Mouse (Mus musculus): ENCODE measurements at regions not wholly inside any gene's neighbourhood (a gene's known extent, or its start where the extent isn't known, plus 50 kb on each side); places are given as distances from the start of the nearest gene placed in this dataset.
A peak's percentile ranks its signal among the peaks of the same experiment; 100 is the strongest.

GRCm38 (mm10) chr12:57809961-57810360 lies 246.0 kb downstream of the Ttc6 start:
- Histone ChIP-seq H3K4me3 (ENCODE audit: insufficient read depth in 1 of 2, low read depth in 1 of 2, low read length in 2 of 2, poor library complexity in 1 of 2, severe bottlenecking in 1 of 2) (no peak overlapping the region), H3K9ac (ENCODE audit: insufficient read depth, low read depth, low read length, poor library complexity, severe bottlenecking) (no peak overlapping the region), H3K9me3 (ENCODE audit: control insufficient read depth, insufficient read depth, low read depth, low read length) (no peaks in the 10 kb centered on the region), H3K36me3 (ENCODE audit: control insufficient read depth, insufficient read depth, low read length, poor library complexity, severe bottlenecking) (no peaks in the 10 kb centered on the region), H3K4me1 (ENCODE audit: control insufficient read depth in 2 of 2, insufficient read depth in 2 of 2, low read length in 2 of 2, poor library complexity in 1 of 2) (no peaks in the 10 kb centered on the region), H3K27ac (ENCODE audit: insufficient read depth, low read depth, low read length, poor library complexity, severe bottlenecking) (no peak overlapping the region)
- DNase-seq (ENCODE audit: low read depth, low spot score), result no peak
- in situ Hi-C loops (cut with MboI; ENCODE audit: low sequenced_read_pairs in 2 of 2, unreplicated experiment in 2 of 2), result no loop called here
- TF ChIP-seq MAFK (IDR thresholded peaks at IDR 0.05; ENCODE audit: insufficient read depth, low read depth, low read length) (no peak), ZC3H11A (IDR thresholded peaks at IDR 0.05; ENCODE audit: borderline replicate concordance, low read depth, low read length) (no peak), ZNF384 (IDR thresholded peaks at IDR 0.05; ENCODE audit: low read depth, low read length) (no peak), CHD2 (IDR thresholded peaks at IDR 0.05; ENCODE audit: low read depth, low read length) (no peak)

GRCm38 (mm10) chr12:57823809-57824208 lies 259.9 kb downstream of the Ttc6 start:
- Histone ChIP-seq H3K36me3 (ENCODE audit: control insufficient read depth, insufficient read depth, low read length, poor library complexity, severe bottlenecking) (no peaks in the 10 kb centered on the region), H3K4me1 (ENCODE audit: control insufficient read depth in 2 of 2, insufficient read depth in 2 of 2, low read length in 2 of 2, poor library complexity in 1 of 2) (no peaks in the 10 kb centered on the region), H3K9me3 (ENCODE audit: control insufficient read depth, insufficient read depth, low read depth, low read length) (no peaks in the 10 kb centered on the region), H3K9ac (ENCODE audit: insufficient read depth, low read depth, low read length, poor library complexity, severe bottlenecking) (no peak overlapping the region), H3K27ac (ENCODE audit: insufficient read depth, low read depth, low read length, poor library complexity, severe bottlenecking) (no peak overlapping the region), H3K4me3 (ENCODE audit: insufficient read depth in 1 of 2, low read depth in 1 of 2, low read length in 2 of 2, poor library complexity in 1 of 2, severe bottlenecking in 1 of 2) (no peak overlapping the region)
- in situ Hi-C loops (cut with MboI; ENCODE audit: low sequenced_read_pairs in 2 of 2, unreplicated experiment in 2 of 2), result no loop called here
- DNase-seq (ENCODE audit: low read depth, low spot score), result no peak
- TF ChIP-seq CHD2 (IDR thresholded peaks at IDR 0.05; ENCODE audit: low read depth, low read length) (no peak), ZNF384 (IDR thresholded peaks at IDR 0.05; ENCODE audit: low read depth, low read length) (no peak), MAFK (IDR thresholded peaks at IDR 0.05; ENCODE audit: insufficient read depth, low read depth, low read length) (no peak), HCFC1 (IDR thresholded peaks at IDR 0.05; ENCODE audit: borderline replicate concordance, insufficient read depth, low read length) (no peak), ZC3H11A (IDR thresholded peaks at IDR 0.05; ENCODE audit: borderline replicate concordance, low read depth, low read length) (no peak)

GRCm38 (mm10) chr12:57825754-57826153 lies 261.8 kb downstream of the Ttc6 start:
- peak; percentile 47 for DNase-seq (ENCODE audit: low read depth, low spot score)

DNA sequence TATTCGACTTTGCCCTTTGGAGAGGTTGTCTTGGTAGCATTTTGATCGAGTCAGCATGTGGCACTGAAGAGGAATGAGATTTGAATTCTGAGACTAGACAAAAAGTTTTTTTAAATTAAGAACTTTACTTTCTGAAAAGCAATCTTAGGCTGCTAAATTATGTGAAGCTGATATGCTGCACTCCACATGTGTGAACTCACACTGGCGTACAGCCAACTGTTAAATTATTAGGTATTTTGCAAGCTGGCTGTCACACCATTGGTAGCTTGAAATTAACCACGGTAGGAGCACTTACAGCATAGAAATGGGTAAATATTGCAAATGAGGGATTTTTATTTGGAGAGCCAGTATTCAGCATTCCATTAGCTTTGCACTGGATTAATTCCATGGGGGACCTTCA lies 278.9 kb downstream of the Ttc6 start:
- H3K9me3 ChIP-seq (ENCODE audit: control insufficient read depth, insufficient read depth, low read depth, low read length), result no peaks in the 10 kb centered on the region

More at GRCm38 (mm10) chr12:57825754-57826153, 261.8 kb downstream of the Ttc6 start:
- in situ Hi-C loops (cut with MboI; ENCODE audit: low sequenced_read_pairs in 2 of 2, unreplicated experiment in 2 of 2), result loop anchor here in 1 of 2 experiments (25.0 kb wide), 1 partner anchor 1112 kb away; no protein-coding TSS in a partner anchor
- H3K9ac ChIP-seq (ENCODE audit: insufficient read depth, low read depth, low read length, poor library complexity, severe bottlenecking), result no peak overlapping the region
- H3K4me3 ChIP-seq (ENCODE audit: insufficient read depth in 1 of 2, low read depth in 1 of 2, low read length in 2 of 2, poor library complexity in 1 of 2, severe bottlenecking in 1 of 2), result no peak overlapping the region
- no peaks in the 10 kb centered on the region for H3K36me3 ChIP-seq (ENCODE audit: control insufficient read depth, insufficient read depth, low read length, poor library complexity, severe bottlenecking)
- H3K9me3 ChIP-seq (ENCODE audit: control insufficient read depth, insufficient read depth, low read depth, low read length), result no peaks in the 10 kb centered on the region
- H3K27ac ChIP-seq (ENCODE audit: insufficient read depth, low read depth, low read length, poor library complexity, severe bottlenecking), result no peak overlapping the region
- TF ChIP-seq MAFK (IDR thresholded peaks at IDR 0.05; ENCODE audit: insufficient read depth, low read depth, low read length), result no peak
- TF ChIP-seq ZC3H11A (IDR thresholded peaks at IDR 0.05; ENCODE audit: borderline replicate concordance, low read depth, low read length), result peak; percentile 66; the same call in 1 of the 2 replicates
- H3K4me1 ChIP-seq (ENCODE audit: control insufficient read depth in 2 of 2, insufficient read depth in 2 of 2, low read length in 2 of 2, poor library complexity in 1 of 2), result no peaks in the 10 kb centered on the region

GRCm38 (mm10) chr12:57871028-57871427 lies 307.1 kb downstream of the Ttc6 start:
- H3K36me3 ChIP-seq (ENCODE audit: control insufficient read depth, insufficient read depth, low read length, poor library complexity, severe bottlenecking), result no peaks in the 10 kb centered on the region
- no peak overlapping the region for H3K27ac ChIP-seq (ENCODE audit: insufficient read depth, low read depth, low read length, poor library complexity, severe bottlenecking)
- in situ Hi-C loops (cut with MboI; ENCODE audit: low sequenced_read_pairs in 2 of 2, unreplicated experiment in 2 of 2), result no loop called here
- TF ChIP-seq CHD2 (IDR thresholded peaks at IDR 0.05; ENCODE audit: low read depth, low read length), result no peak
- no peak for TF ChIP-seq ZC3H11A (IDR thresholded peaks at IDR 0.05; ENCODE audit: borderline replicate concordance, low read depth, low read length)
- no peak for TF ChIP-seq ZNF384 (IDR thresholded peaks at IDR 0.05; ENCODE audit: low read depth, low read length)
- TF ChIP-seq MAFK (IDR thresholded peaks at IDR 0.05; ENCODE audit: insufficient read depth, low read depth, low read length), result no peak
- TF ChIP-seq HCFC1 (IDR thresholded peaks at IDR 0.05; ENCODE audit: borderline replicate concordance, insufficient read depth, low read length), result no peak
- no peaks in the 10 kb centered on the region for H3K9me3 ChIP-seq (ENCODE audit: control insufficient read depth, insufficient read depth, low read depth, low read length)
- H3K4me3 ChIP-seq (ENCODE audit: insufficient read depth in 1 of 2, low read depth in 1 of 2, low read length in 2 of 2, poor library complexity in 1 of 2, severe bottlenecking in 1 of 2), result no peak overlapping the region
- H3K4me1 ChIP-seq (ENCODE audit: control insufficient read depth in 2 of 2, insufficient read depth in 2 of 2, low read length in 2 of 2, poor library complexity in 1 of 2), result no peaks in the 10 kb centered on the region
- DNase-seq (ENCODE audit: low read depth, low spot score), result no peak
- no peak overlapping the region for H3K9ac ChIP-seq (ENCODE audit: insufficient read depth, low read depth, low read length, poor library complexity, severe bottlenecking)

More for the DNA sequence above, 278.9 kb downstream of the Ttc6 start:
- Histone ChIP-seq H3K36me3 (ENCODE audit: control insufficient read depth, insufficient read depth, low read length, poor library complexity, severe bottlenecking) (no peaks in the 10 kb centered on the region), H3K9ac (ENCODE audit: insufficient read depth, low read depth, low read length, poor library complexity, severe bottlenecking) (no peak overlapping the region), H3K27ac (ENCODE audit: insufficient read depth, low read depth, low read length, poor library complexity, severe bottlenecking) (no peak overlapping the region), H3K4me1 (ENCODE audit: control insufficient read depth in 2 of 2, insufficient read depth in 2 of 2, low read length in 2 of 2, poor library complexity in 1 of 2) (no peaks in the 10 kb centered on the region), H3K4me3 (ENCODE audit: insufficient read depth in 1 of 2, low read depth in 1 of 2, low read length in 2 of 2, poor library complexity in 1 of 2, severe bottlenecking in 1 of 2) (no peak overlapping the region)
- TF ChIP-seq CHD2 (IDR thresholded peaks at IDR 0.05; ENCODE audit: low read depth, low read length), result no peak
- TF ChIP-seq ZC3H11A (IDR thresholded peaks at IDR 0.05; ENCODE audit: borderline replicate concordance, low read depth, low read length), result no peak
- TF ChIP-seq ZNF384 (IDR thresholded peaks at IDR 0.05; ENCODE audit: low read depth, low read length), result no peak
- TF ChIP-seq MAFK (IDR thresholded peaks at IDR 0.05; ENCODE audit: insufficient read depth, low read depth, low read length), result no peak
- no peak for TF ChIP-seq HCFC1 (IDR thresholded peaks at IDR 0.05; ENCODE audit: borderline replicate concordance, insufficient read depth, low read length)
- in situ Hi-C loops (cut with MboI; ENCODE audit: low sequenced_read_pairs in 2 of 2, unreplicated experiment in 2 of 2), result loop anchor here in 1 of 2 experiments (25.0 kb wide), 1 partner anchor 1094 kb away; no protein-coding TSS in a partner anchor
- DNase-seq (ENCODE audit: low read depth, low spot score), result no peak
